Mouse (Mus musculus) megakaryocyte progenitor cell, adult 5-6 weeks (primary cell): ENCODE measurements at regions not wholly inside any gene's neighbourhood (a gene's known extent, or its start where the extent isn't known, plus 50 kb on each side); places are given as distances from the start of the nearest gene placed in this dataset.

Experiments used
- ATAC-seq: replicated peaks from 2 replicates; pipeline ENCODE4 v1.8.0; 2016; ENCODE audit warnings: mild to moderate bottlenecking, moderate TSS enrichment, inconsistent platforms; ENCODE audit not compliant: poor library complexity

DNA sequence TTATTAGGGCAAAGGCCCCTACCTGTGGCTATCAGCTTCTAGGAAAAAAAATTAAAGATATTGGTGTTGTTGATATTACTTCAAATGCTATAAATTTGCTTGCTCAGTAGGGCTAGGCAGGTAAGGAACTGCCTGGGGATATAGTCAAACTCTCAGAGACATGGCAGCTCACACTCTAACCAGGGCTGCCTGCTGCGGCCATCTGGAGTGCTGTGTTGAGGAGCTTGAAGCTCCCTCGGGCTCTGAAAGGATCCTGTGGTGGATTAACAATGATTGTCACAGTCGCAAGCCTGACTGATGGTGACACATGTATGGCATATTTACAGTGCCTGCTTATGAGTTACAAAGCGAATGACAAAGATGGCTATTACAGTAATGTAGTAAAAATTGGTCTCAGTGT lies 64.2 kb upstream of the Camk1g start:
- ATAC-seq: no peak

DNA sequence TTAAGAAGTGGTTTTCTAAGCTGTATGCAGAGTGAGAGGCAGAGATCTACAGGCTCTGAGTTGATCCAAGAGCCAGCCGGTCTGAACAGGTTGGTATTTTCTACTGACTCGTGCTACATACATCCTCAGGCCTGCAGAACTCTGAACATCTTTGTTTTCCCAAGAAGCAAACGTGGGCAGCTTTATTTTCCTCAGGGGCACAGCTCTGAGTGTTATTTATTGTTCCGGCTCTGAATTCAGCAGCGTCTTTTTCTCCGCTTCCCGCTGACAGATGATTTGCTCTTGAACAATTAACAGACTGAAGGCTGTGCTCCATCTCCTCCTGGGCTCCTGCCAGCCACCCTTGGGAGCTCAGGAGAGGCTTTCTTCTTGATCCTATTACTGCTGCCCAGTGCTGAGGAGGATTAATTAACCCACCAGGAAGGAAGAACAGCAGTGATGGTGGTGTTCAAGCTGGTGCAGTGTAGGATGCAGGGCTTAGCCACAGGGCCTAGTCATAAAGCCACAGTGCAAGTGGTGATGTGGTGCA lies 63.5 kb upstream of the Camk1g start:
- ATAC-seq: no peak

DNA sequence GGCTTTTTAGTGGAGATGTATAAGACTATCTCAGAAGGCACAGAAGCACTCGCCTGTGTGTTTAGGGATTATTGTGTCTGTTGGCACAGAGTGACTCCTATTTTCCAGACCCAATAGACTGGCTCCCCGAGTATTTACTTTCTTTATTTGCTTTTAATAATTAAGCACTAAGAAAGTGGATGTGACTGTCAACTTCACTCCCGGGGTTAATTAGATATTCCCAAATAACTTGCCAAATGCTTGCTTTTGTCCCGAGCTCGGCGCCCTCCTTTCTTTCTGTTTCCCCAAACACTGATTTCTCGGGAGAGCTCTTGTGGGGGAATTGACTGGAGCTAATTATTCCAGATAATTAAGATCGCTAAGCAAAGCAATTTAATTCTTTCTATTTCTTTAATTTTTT lies 60.1 kb upstream of the Camk1g start:
- ATAC-seq: no peak

DNA sequence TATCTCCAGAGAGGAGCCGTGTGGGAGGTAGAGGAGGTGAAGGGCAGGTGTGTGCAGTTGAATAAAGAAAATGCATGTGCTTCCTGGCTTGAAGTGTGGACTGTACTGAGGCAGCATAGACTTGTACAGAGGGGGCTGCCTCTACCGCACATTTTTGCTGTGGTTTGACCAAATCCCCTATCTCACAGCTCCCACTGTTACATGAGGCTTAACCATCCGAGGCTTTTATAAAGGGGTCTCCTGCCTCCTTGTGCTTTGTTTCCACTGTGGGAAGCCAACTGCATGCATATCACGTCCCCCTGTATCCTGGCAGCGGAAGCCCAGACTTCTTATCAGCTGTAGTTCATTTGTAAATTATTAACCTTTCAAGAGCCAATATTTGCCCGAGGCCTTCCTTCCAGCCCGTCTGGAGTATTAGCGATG lies 53.6 kb upstream of the Camk1g start:
- ATAC-seq: peak; percentile 46; the same call in 1 of the 2 replicates

DNA sequence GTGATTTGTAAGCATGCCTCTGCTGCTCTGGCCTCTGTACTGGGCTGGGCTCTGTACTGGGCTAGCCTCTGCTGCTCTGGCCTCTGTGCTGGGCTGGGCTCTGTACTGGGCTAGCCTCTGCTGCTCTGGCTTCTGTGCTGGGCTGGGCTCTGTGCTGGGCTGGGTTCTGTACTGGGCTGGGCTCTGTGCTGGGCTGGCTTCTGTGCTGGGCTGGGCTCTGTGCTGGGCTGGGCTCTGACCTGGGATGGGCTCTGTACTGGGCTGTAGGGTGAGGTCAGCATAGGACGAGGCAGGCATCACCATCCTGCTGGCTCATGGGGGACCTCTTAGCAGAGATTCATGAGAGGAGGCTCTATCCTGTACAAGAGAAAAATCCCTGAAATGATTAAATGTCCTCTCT lies 52.8 kb upstream of the Camk1g start:
- no peak for ATAC-seq

GRCm38 (mm10) chr1:193421820-193422219 lies 51.7 kb upstream of the Camk1g start:
- no peak for ATAC-seq

GRCm38 (mm10) chr1:193421414-193421813 lies 51.3 kb upstream of the Camk1g start:
- no peak for ATAC-seq
